Mouse (Mus musculus) kidney, adult 2 months (tissue): Measurements from ENCODE around the gene 1810013L24Rik.

ENCODE experiments used
- CTCF ChIP-seq: fragments of 200-500 bp; conservative IDR thresholded peaks from 2 replicates; pipeline ENCODE4 v1.5.1; 2011; ENCODE audit warnings: low read depth, mild to moderate bottlenecking, control low read depth, low read length, moderate library complexity, mixed read lengths; ENCODE audit not compliant: insufficient read depth, insufficient read length
- POLR2A ChIP-seq: fragments of 200-500 bp; IDR thresholded peaks from one replicate; pipeline ENCODE4 v1.6.1; 2011; ENCODE audit warnings: low read depth, low read length, control low read depth

- no peak for TF ChIP-seq CTCF
- TF ChIP-seq POLR2A: no peak
Measured at GRCm38 (mm10) chr16:8790886-8791285, 39.0 kb upstream of the 1810013L24Rik start.
